Mouse (Mus musculus): ENCODE measurements around the gene Exosc8.

Gene Exosc8

GRCm38 (mm10) chr3:54681310-54682204 lies 53.6 kb downstream of the Exosc8 start:
- DNase-seq (ENCODE audit: low spot score in 2 of 2): no peak
